Mouse (Mus musculus): Measurements from ENCODE around the gene Ergic1.
A peak's percentile ranks its signal among the peaks of the same experiment; 100 is the strongest.

The Ergic1 gene

GRCm38 (mm10) chr17:26625521-26626010, 64.3 kb downstream of the Ergic1 start:
- no peak for DNase-seq (ENCODE audit: low spot score)

GRCm38 (mm10) chr17:26628479-26628878, 67.2 kb downstream of the Ergic1 start:
- DNase-seq (ENCODE audit: low spot score): no peak

GRCm38 (mm10) chr17:26628936-26629335, 67.6 kb downstream of the Ergic1 start:
- DNase-seq (ENCODE audit: low spot score): no peak

- DNase-seq (ENCODE audit: low spot score): no peak
Measured at GRCm38 (mm10) chr17:26631811-26632327, 70.6 kb downstream of the Ergic1 start.

- no peak for DNase-seq (ENCODE audit: low spot score)
Measured at GRCm38 (mm10) chr17:26633186-26633585, 71.9 kb downstream of the Ergic1 start.

GRCm38 (mm10) chr17:26633926-26634325, 72.6 kb downstream of the Ergic1 start:
- DNase-seq (ENCODE audit: low spot score): no peak

GRCm38 (mm10) chr17:26634539-26634938, 73.2 kb downstream of the Ergic1 start:
- no peak for DNase-seq (ENCODE audit: low spot score)

- DNase-seq (ENCODE audit: low spot score): no peak
Measured at GRCm38 (mm10) chr17:26635951-26636350, 74.7 kb downstream of the Ergic1 start.

- DNase-seq (ENCODE audit: low spot score): no peak
Measured at GRCm38 (mm10) chr17:26637851-26638250, 76.6 kb downstream of the Ergic1 start.

- DNase-seq (ENCODE audit: low spot score): peak; percentile 85
Measured at GRCm38 (mm10) chr17:26638655-26639054, 77.4 kb downstream of the Ergic1 start.

- no peak for DNase-seq (ENCODE audit: low spot score)
Measured at GRCm38 (mm10) chr17:26639791-26640190, 78.5 kb downstream of the Ergic1 start.

- peak; percentile 54 for DNase-seq (ENCODE audit: low spot score)
Measured at GRCm38 (mm10) chr17:26640286-26640740, 79.0 kb downstream of the Ergic1 start.

GRCm38 (mm10) chr17:26643456-26643855, 82.2 kb downstream of the Ergic1 start:
- DNase-seq (ENCODE audit: low spot score): no peak

GRCm38 (mm10) chr17:26643993-26644392, 82.7 kb downstream of the Ergic1 start:
- no peak for DNase-seq (ENCODE audit: low spot score)

GRCm38 (mm10) chr17:26644509-26645410, 83.5 kb downstream of the Ergic1 start:
- DNase-seq (ENCODE audit: low spot score): no peak

GRCm38 (mm10) chr17:26645411-26645854, 84.1 kb downstream of the Ergic1 start:
- DNase-seq (ENCODE audit: low spot score): no peak

- DNase-seq (ENCODE audit: low spot score): peak; percentile 28
Measured at GRCm38 (mm10) chr17:26647283-26647682, 86.0 kb downstream of the Ergic1 start.

- DNase-seq (ENCODE audit: low spot score): no peak
Measured at GRCm38 (mm10) chr17:26649565-26649964, 88.3 kb downstream of the Ergic1 start.

- no peak for DNase-seq (ENCODE audit: low spot score)
Measured at GRCm38 (mm10) chr17:26650451-26651363, 89.4 kb downstream of the Ergic1 start.

- peak; percentile 53 for DNase-seq (ENCODE audit: low spot score)
Measured at GRCm38 (mm10) chr17:26658854-26659572, 97.7 kb downstream of the Ergic1 start.

- no peak for DNase-seq (ENCODE audit: low spot score)
Measured at GRCm38 (mm10) chr17:26659573-26659915, 98.3 kb downstream of the Ergic1 start.
